Mouse (Mus musculus): ENCODE measurements around the gene Zscan18. TPM values are rescaled to one million over a fixed set of nuclear protein-coding genes. Genes with fewer than 3 reads are reported as not detected.
A peak's percentile ranks its signal among the peaks of the same experiment; 100 is the strongest.

Zscan18 gene
- total and polyA plus RNA-seq, 2 experiments from 2014 or later = 19.2 to 25.5 TPM

GRCm38 (mm10) chr7:12787333-12787732, 16.1 kb downstream of the Zscan18 start:
- Histone ChIP-seq H3K9ac (replicated peaks; ENCODE audit: low read length, poor library complexity, severe bottlenecking) (no peak overlapping the region), H3K4me3 (ENCODE audit: low read depth, low read length) (no peak overlapping the region), H3K36me3 (ENCODE audit: insufficient read depth, low read length) (no peaks in the 10 kb centered on the region), H3K9me3 (ENCODE audit: low read length) (no peaks in the 10 kb centered on the region), H3K27ac (ENCODE audit: low read depth, low read length) (no peak overlapping the region), H3K4me1 (ENCODE audit: insufficient read depth, low read length) (no peaks in the 10 kb centered on the region), H3K27me3 (ENCODE audit: insufficient read depth, low read length) (no peaks in the 10 kb centered on the region), H3K4me2 (ENCODE audit: low read depth, low read length, poor library complexity, severe bottlenecking) (no peak overlapping the region)
- no peak for TF ChIP-seq CTCF (IDR thresholded peaks at IDR 0.05)
- ATAC-seq (ENCODE audit: low FRiP score) (no peak), DNase-seq (ENCODE audit: low spot score) (no peak)
- 76% methylated on average over 6 of the region's 6 CpGs for WGBS

GRCm38 (mm10) chr7:12780151-12780830, 23.1 kb downstream of the Zscan18 start:
- H3K4me3 ChIP-seq (ENCODE audit: low read depth, low read length) = peak overlapping the region; percentile 67
- DNase-seq (ENCODE audit: low spot score) = peak; percentile 94
- H3K9me3 ChIP-seq (ENCODE audit: low read length) = no peaks in the 10 kb centered on the region
- no peaks in the 10 kb centered on the region for H3K27me3 ChIP-seq (ENCODE audit: insufficient read depth, low read length)
- peaks cover 5% of the 10 kb centered on the region for H3K4me1 ChIP-seq (ENCODE audit: insufficient read depth, low read length)
- peak overlapping the region; percentile 88 for H3K27ac ChIP-seq (ENCODE audit: low read depth, low read length)
- peak; percentile 31 for TF ChIP-seq CTCF (IDR thresholded peaks at IDR 0.05)
- H3K9ac ChIP-seq (replicated peaks; ENCODE audit: low read length, poor library complexity, severe bottlenecking) = peak overlapping the region; percentile 88
- peak; percentile 97 for ATAC-seq (ENCODE audit: low FRiP score)
- WGBS = under 1% methylated on average over 57 of the region's 57 CpGs
- peaks cover 3% of the 10 kb centered on the region; the same call in 1 of the 2 replicates for H3K36me3 ChIP-seq (ENCODE audit: insufficient read depth, low read length)
- H3K4me2 ChIP-seq (ENCODE audit: low read depth, low read length, poor library complexity, severe bottlenecking) = peak overlapping the region; percentile 90

- H3K4me1 ChIP-seq (ENCODE audit: insufficient read depth, low read length) = peaks cover 5% of the 10 kb centered on the region
- WGBS = 20% methylated on average over 10 of the region's 10 CpGs
These were observed 23.7 kb downstream of the Zscan18 start for GRCm38 (mm10) chr7:12779782-12780150.

GRCm38 (mm10) chr7:12779141-12779540, 24.3 kb downstream of the Zscan18 start:
- peaks cover 5% of the 10 kb centered on the region for H3K4me1 ChIP-seq (ENCODE audit: insufficient read depth, low read length)
- WGBS = 88% methylated on average over 5 of the region's 5 CpGs
- H3K4me3 ChIP-seq (ENCODE audit: low read depth, low read length) = peak overlapping the region; percentile 67; the same call in 1 of the 2 replicates
- no peak overlapping the region for H3K27ac ChIP-seq (ENCODE audit: low read depth, low read length)
- H3K36me3 ChIP-seq (ENCODE audit: insufficient read depth, low read length) = peaks cover 14% of the 10 kb centered on the region
- ATAC-seq (ENCODE audit: low FRiP score) (no peak), DNase-seq (ENCODE audit: low spot score) (no peak)
- no peak for TF ChIP-seq CTCF (IDR thresholded peaks at IDR 0.05)
- no peaks in the 10 kb centered on the region for H3K27me3 ChIP-seq (ENCODE audit: insufficient read depth, low read length)
- H3K9ac ChIP-seq (replicated peaks; ENCODE audit: low read length, poor library complexity, severe bottlenecking) = no peak overlapping the region
- H3K4me2 ChIP-seq (ENCODE audit: low read depth, low read length, poor library complexity, severe bottlenecking) = peak overlapping the region; percentile 90
- H3K9me3 ChIP-seq (ENCODE audit: low read length) = peaks cover 11% of the 10 kb centered on the region; the same call in 1 of the 2 replicates

More at GRCm38 (mm10) chr7:12779782-12780150, 23.7 kb downstream of the Zscan18 start:
- Histone ChIP-seq H3K27me3 (ENCODE audit: insufficient read depth, low read length) (no peaks in the 10 kb centered on the region), H3K4me3 (ENCODE audit: low read depth, low read length) (peak overlapping the region; percentile 67), H3K36me3 (ENCODE audit: insufficient read depth, low read length) (peaks cover 8% of the 10 kb centered on the region), H3K9ac (replicated peaks; ENCODE audit: low read length, poor library complexity, severe bottlenecking) (peak overlapping the region; percentile 88), H3K9me3 (ENCODE audit: low read length) (peaks cover 5% of the 10 kb centered on the region; the same call in 1 of the 2 replicates), H3K4me2 (ENCODE audit: low read depth, low read length, poor library complexity, severe bottlenecking) (peak overlapping the region; percentile 90), H3K27ac (ENCODE audit: low read depth, low read length) (peak overlapping the region; percentile 88; the same call in 1 of the 2 replicates)
- ATAC-seq (ENCODE audit: low FRiP score) (no peak), DNase-seq (ENCODE audit: low spot score) (no peak)
- TF ChIP-seq CTCF (IDR thresholded peaks at IDR 0.05) = no peak

- peak; percentile 9 for DNase-seq (ENCODE audit: low spot score)
- no peak overlapping the region for H3K27ac ChIP-seq (ENCODE audit: low read depth, low read length)
- H3K9me3 ChIP-seq (ENCODE audit: low read length) = peaks cover 13% of the 10 kb centered on the region; the same call in 1 of the 2 replicates
- TF ChIP-seq CTCF (IDR thresholded peaks at IDR 0.05) = no peak
- H3K4me2 ChIP-seq (ENCODE audit: low read depth, low read length, poor library complexity, severe bottlenecking) = no peak overlapping the region
- H3K27me3 ChIP-seq (ENCODE audit: insufficient read depth, low read length) = no peaks in the 10 kb centered on the region
- no peak overlapping the region for H3K4me3 ChIP-seq (ENCODE audit: low read depth, low read length)
- peaks cover 3% of the 10 kb centered on the region for H3K4me1 ChIP-seq (ENCODE audit: insufficient read depth, low read length)
- no peak for ATAC-seq (ENCODE audit: low FRiP score)
- 100% methylated on average over 1 of the region's 1 CpGs for WGBS
- peaks cover 53% of the 10 kb centered on the region for H3K36me3 ChIP-seq (ENCODE audit: insufficient read depth, low read length)
- no peak overlapping the region for H3K9ac ChIP-seq (replicated peaks; ENCODE audit: low read length, poor library complexity, severe bottlenecking)
These were observed 28.8 kb downstream of the Zscan18 start for GRCm38 (mm10) chr7:12774606-12775005.

- H3K36me3 ChIP-seq (ENCODE audit: insufficient read depth, low read length) = peaks cover 58% of the 10 kb centered on the region
- H3K27ac ChIP-seq (ENCODE audit: low read depth, low read length) = no peak overlapping the region
- H3K4me1 ChIP-seq (ENCODE audit: insufficient read depth, low read length) = no peaks in the 10 kb centered on the region
- ATAC-seq (ENCODE audit: low FRiP score) (no peak), DNase-seq (ENCODE audit: low spot score) (no peak)
- TF ChIP-seq CTCF (IDR thresholded peaks at IDR 0.05) = no peak
- H3K27me3 ChIP-seq (ENCODE audit: insufficient read depth, low read length) = no peaks in the 10 kb centered on the region
- H3K4me3 ChIP-seq (ENCODE audit: low read depth, low read length) = no peak overlapping the region
- H3K9ac ChIP-seq (replicated peaks; ENCODE audit: low read length, poor library complexity, severe bottlenecking) = no peak overlapping the region
- no peak overlapping the region for H3K4me2 ChIP-seq (ENCODE audit: low read depth, low read length, poor library complexity, severe bottlenecking)
- whole genome bisulfite sequencing = 90% methylated on average over 9 of the region's 9 CpGs
- H3K9me3 ChIP-seq (ENCODE audit: low read length) = peaks cover 13% of the 10 kb centered on the region; the same call in 1 of the 2 replicates
These were observed 29.3 kb downstream of the Zscan18 start for GRCm38 (mm10) chr7:12774111-12774510.
